Mouse (Mus musculus): ENCODE measurements around the gene Gm9817. TPM values are rescaled to one million over a fixed set of nuclear protein-coding genes. Genes with fewer than 3 reads are reported as not detected.

The Gm9817 gene
- 0.48 TPM for polyA plus RNA-seq (2014; fragmentation: Illumina TruSeq; extraction: RNeasy Lipid Tissue Mini Kit (QIAGEN cat#74804); ENCODE audit: low replicate concordance)

GRCm38 (mm10) chr13:45078392-45078791 lies at the start of gene Gm9817:
Gene Gm9817 (plus strand): TSS chr13:45078692.

Other genes starting within 250 kb of the Gm9817 start
- 1.6 TPM for gene Dtnbp1, start 76.5 kb upstream of the Gm9817 start, polyA plus RNA-seq (2014; fragmentation: Illumina TruSeq; extraction: RNeasy Lipid Tissue Mini Kit (QIAGEN cat#74804); ENCODE audit: low replicate concordance)

Data from small intestine, adult 10 weeks (tissue).